Mouse (Mus musculus) liver, postnatal 0 days (tissue): ENCODE measurements around the gene Nav3.

Experiments used
- CTCF ChIP-seq: sonication (generic); IDR thresholded peaks from 2 replicates; pipeline ENCODE4 v1.5.1; 2016; ENCODE audit warnings: antibody characterized with exemption, low read depth
- EP300 ChIP-seq: IDR thresholded peaks from 2 replicates; pipeline ENCODE4 v1.6.1; 2016; ENCODE audit warnings: antibody characterized with exemption, low read depth, mild to moderate bottlenecking

- TF ChIP-seq CTCF, result no peak
- no peak for TF ChIP-seq EP300
These were observed 57.4 kb downstream of the Nav3 start for GRCm38 (mm10) chr10:110398643-110399042.
